Comparison of ENCODE assay signal across 9 mouse cellular contexts in genomic region chr17:24676187-24676586, GRCm38 (mm10). TPM values are rescaled to one million over a fixed set of nuclear protein-coding genes. Genes with fewer than 3 reads are reported as not detected.
DNase-seq lines count a peak whose midpoint lies in the region; ATAC-seq and TF ChIP-seq lines count a peak whose summit lies in the region.
"Had no signal": no experiment of that assay in that cellular context is flagged by ENCODE, and none has a peak within 500 bp of the region (broad histone marks: within the 10 kb centered on the region; RNA-seq: fewer than 3 reads in every experiment).

No protein-coding gene starts in this region.

- no peak overlapping the region for H3K9ac ChIP-seq in kidney, embryonic 15.5 days
- H3K9ac ChIP-seq in ES-E14 (ENCODE audit: insufficient read depth, low read depth, low read length, poor library complexity, severe bottlenecking) = no peak overlapping the region
- H3K9ac ChIP-seq: midbrain, embryonic 12.5 days had no signal

- no peak overlapping the region for H3K4me3 ChIP-seq in kidney, embryonic 15.5 days (replicated peaks)
- no peak overlapping the region for H3K4me3 ChIP-seq in ES-E14 (ENCODE audit: insufficient read depth in 1 of 2, low read depth in 1 of 2, low read length in 2 of 2, poor library complexity in 1 of 2, severe bottlenecking in 1 of 2)
- H3K4me3 ChIP-seq: midbrain, embryonic 12.5 days had no signal

- peak; percentile 45 to 71 for DNase-seq in kidney, adult 8-10 months
- peak; percentile 87 for DNase-seq in ES-E14 (ENCODE audit: low read depth, low spot score)
- peak; percentile 71 for DNase-seq in cerebellum, adult 8-10 months
- DNase-seq in gastrocnemius, postnatal 10 days = peak; percentile 74
- peak; percentile 80 to 81 for DNase-seq in layer of hippocampus, postnatal 10 days (ENCODE audit: low spot score in 2 of 2)
- DNase-seq in thymus, postnatal 25 days = peak; percentile 74

- H3K27me3 ChIP-seq in kidney, embryonic 15.5 days = no peaks in the 10 kb centered on the region
- H3K27me3 ChIP-seq: midbrain, embryonic 12.5 days had no signal

- H3K4me1 ChIP-seq in kidney, embryonic 15.5 days = peaks cover 24% of the 10 kb centered on the region
- peaks cover 5 to 28% of the 10 kb centered on the region in 2 experiments; a peak in 3 of 4 replicates for H3K4me1 ChIP-seq in ES-E14 (ENCODE audit: control insufficient read depth in 2 of 2, insufficient read depth in 2 of 2, low read length in 2 of 2, poor library complexity in 1 of 2)

- in situ Hi-C loops in ES-E14 (cut with MboI; ENCODE audit: low sequenced_read_pairs in 2 of 2, unreplicated experiment in 2 of 2) = no loop called here

- H3K9me3 ChIP-seq in kidney, embryonic 15.5 days (replicated peaks) = no peaks in the 10 kb centered on the region
- no peaks in the 10 kb centered on the region for H3K9me3 ChIP-seq in ES-E14 (ENCODE audit: control insufficient read depth, insufficient read depth, low read depth, low read length)
- H3K9me3 ChIP-seq: midbrain, embryonic 12.5 days had no signal

- no peak overlapping the region for H3K4me2 ChIP-seq in kidney, embryonic 15.5 days
- H3K4me2 ChIP-seq: midbrain, embryonic 12.5 days had no signal

- 68% methylated on average over 2 of the region's 2 CpGs for WGBS in kidney, embryonic 15.5 days

- H3K36me3 ChIP-seq in kidney, embryonic 15.5 days = peaks cover 53% of the 10 kb centered on the region
- peaks cover 47% of the 10 kb centered on the region for H3K36me3 ChIP-seq in ES-E14 (ENCODE audit: control insufficient read depth, insufficient read depth, low read length, poor library complexity, severe bottlenecking)

- no peak overlapping the region for H3K27ac ChIP-seq in kidney, embryonic 15.5 days
- no peak overlapping the region for H3K27ac ChIP-seq in ES-E14 (ENCODE audit: insufficient read depth, low read depth, low read length, poor library complexity, severe bottlenecking)
- H3K27ac ChIP-seq: midbrain, embryonic 12.5 days had no signal

- no peak for ATAC-seq in kidney, embryonic 15.5 days (replicated peaks; ENCODE audit: low FRiP score)
- ATAC-seq in monocyte, adult 5-6 weeks (replicated peaks; ENCODE audit: insufficient number of reproducible peaks, low FRiP score, low TSS enrichment, poor library complexity, severe bottlenecking) = peak; percentile 69; the same call in 1 of the 2 replicates

TF ChIP-seq in ES-E14, 5 proteins besides CTCF, POLR2A, EP300 and RAD21:
- TF ChIP-seq CHD2 (IDR thresholded peaks at IDR 0.05; ENCODE audit: low read depth, low read length) = no peak
- no peak for TF ChIP-seq ZNF384 (IDR thresholded peaks at IDR 0.05; ENCODE audit: low read depth, low read length)
- TF ChIP-seq HCFC1 (IDR thresholded peaks at IDR 0.05; ENCODE audit: borderline replicate concordance, insufficient read depth, low read length) = no peak
- TF ChIP-seq MAFK (IDR thresholded peaks at IDR 0.05; ENCODE audit: insufficient read depth, low read depth, low read length) = no peak
- TF ChIP-seq ZC3H11A (IDR thresholded peaks at IDR 0.05; ENCODE audit: borderline replicate concordance, low read depth, low read length) = no peak

RNA-seq across cellular contexts. Expression of gene Zfp598, which starts 6.7 kb away (rescaled TPM):
- polyA plus RNA-seq in kidney, embryonic 15.5 days (2015; fragmentation: Nextera tagmentation; extraction: Ambion mirVana) = 23.9 and 27.6 TPM in 2 replicates
- 39.7 and 55.9 TPM in 2 replicates for total RNA-seq in ES-E14 (2012; rRNA removed)
- 10 to 100 TPM; 18.0 to 21.0 TPM for total RNA-seq in gastrocnemius, postnatal 10 days (2021)
- 10 to 100 TPM; 40.1 to 43.6 TPM for total RNA-seq in layer of hippocampus, postnatal 10 days (2021)
- total RNA-seq in monocyte, adult 5-6 weeks (2017) = 14.6 to 21.7 TPM (median 15.7 TPM) in 3 replicates

RNA-seq across cellular contexts. Expression of gene Syngr3, which starts 13.6 kb away (rescaled TPM):
- polyA plus RNA-seq in kidney, embryonic 15.5 days (2015; fragmentation: Nextera tagmentation; extraction: Ambion mirVana) = 2.4 and 4.6 TPM in 2 replicates
- total RNA-seq in ES-E14 (2012; rRNA removed) = 4.1 and 13.1 TPM in 2 replicates
- under 1 TPM; 0.16 to 0.52 TPM for total RNA-seq in gastrocnemius, postnatal 10 days (2021)
- total RNA-seq in layer of hippocampus, postnatal 10 days (2021) = 100 to 1,000 TPM; 211 to 212 TPM
- total RNA-seq in monocyte, adult 5-6 weeks (2017) = not detected in 3 replicates

RNA-seq across cellular contexts. Expression of gene Npw, which starts 17.9 kb away (rescaled TPM):
- polyA plus RNA-seq in kidney, embryonic 15.5 days (2015; fragmentation: Nextera tagmentation; extraction: Ambion mirVana) = 0.35 and 0.43 TPM in 2 replicates
- 3.0 and 6.0 TPM in 2 replicates for total RNA-seq in ES-E14 (2012; rRNA removed)
- total RNA-seq in gastrocnemius, postnatal 10 days (2021) = not detected
- total RNA-seq in layer of hippocampus, postnatal 10 days (2021) = 1 to 10 TPM; 1.3 to 1.6 TPM
- not detected in 3 replicates for total RNA-seq in monocyte, adult 5-6 weeks (2017)
- polyA plus RNA-seq: midbrain, embryonic 12.5 days had no signal

RNA-seq across cellular contexts. Expression of gene Gfer, which starts 19.8 kb away (rescaled TPM):
- 45.6 and 49.5 TPM in 2 replicates for polyA plus RNA-seq in kidney, embryonic 15.5 days (2015; fragmentation: Nextera tagmentation; extraction: Ambion mirVana)
- 61.8 and 63.4 TPM in 2 replicates for total RNA-seq in ES-E14 (2012; rRNA removed)
- total RNA-seq in gastrocnemius, postnatal 10 days (2021) = 10 to 100 TPM; 22.2 to 24.6 TPM
- total RNA-seq in layer of hippocampus, postnatal 10 days (2021) = 10 to 100 TPM; 19.3 to 22.4 TPM
- total RNA-seq in monocyte, adult 5-6 weeks (2017) = 12.4 to 19.8 TPM (median 15.4 TPM) in 3 replicates

RNA-seq across cellular contexts. Expression of gene Noxo1, which starts 19.8 kb away (rescaled TPM):
- polyA plus RNA-seq in kidney, embryonic 15.5 days (2015; fragmentation: Nextera tagmentation; extraction: Ambion mirVana) = 1.5 and 3.4 TPM in 2 replicates
- total RNA-seq in ES-E14 (2012; rRNA removed) = 2.9 and 7.5 TPM in 2 replicates
- 1 to 10 TPM; 1.6 to 1.9 TPM for total RNA-seq in gastrocnemius, postnatal 10 days (2021)
- 1 to 10 TPM; 4.8 to 5.0 TPM for total RNA-seq in layer of hippocampus, postnatal 10 days (2021)
- total RNA-seq in monocyte, adult 5-6 weeks (2017) = 0.48 to 3.0 TPM (median 2.1 TPM) in 3 replicates

Comparison
In these comparisons a context has a peak if more than half of its experiments do, and no peak if none do; other contexts are left out.
1. RNA of gene Syngr3, which starts 13.6 kb away (total RNA-seq): 211 to 212 TPM in layer of hippocampus, postnatal 10 days; 4.1 to 13.1 TPM in ES-E14, 0.16 to 0.52 TPM in gastrocnemius, postnatal 10 days and not detected in monocyte, adult 5-6 weeks; every median in the first group is over 10 times any median in the second.
2. Peak in every context shown above with its lines, with median percentiles within 50 percentile points of each other: DNase-seq.